Mouse (Mus musculus) lung, postnatal 10 days (tissue): ENCODE results near the gene Sh3glb2.
A peak's percentile ranks its signal among the peaks of the same experiment; 100 is the strongest.

Experiments
- DNase-seq: peaks from one replicate; pipeline ENCODE4 v3.0.0; 2021

The Sh3glb2 gene

DNA sequence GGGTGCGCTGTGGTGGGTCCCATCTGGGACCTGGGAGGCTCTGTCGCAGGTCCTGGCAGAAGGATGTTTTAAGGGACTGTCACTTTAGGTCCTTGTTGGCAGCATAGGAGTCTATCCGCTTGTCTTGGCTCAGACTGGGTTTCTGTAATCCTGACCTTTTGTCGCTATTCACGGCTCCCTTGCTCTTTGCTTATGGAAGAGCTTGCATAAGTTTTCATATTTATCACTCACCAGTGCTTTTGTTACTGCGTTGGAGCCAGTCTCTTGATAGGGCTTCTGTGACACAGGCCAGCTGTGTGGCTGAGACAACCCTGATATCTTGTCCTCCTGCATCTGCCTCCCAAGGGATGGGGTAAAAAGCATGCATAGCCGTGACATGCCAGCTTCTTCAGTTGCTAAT is 20.2 kb upstream of the Sh3glb2 start:
- DNase-seq, result peak; percentile 29

- no peak for DNase-seq
Observed at GRCm38 (mm10) chr2:30377721-30378120, 18.6 kb upstream of the Sh3glb2 start.

- DNase-seq, result no peak
Observed at GRCm38 (mm10) chr2:30375893-30376292, 16.8 kb upstream of the Sh3glb2 start.

- no peak for DNase-seq
Observed at GRCm38 (mm10) chr2:30372726-30373125, 13.6 kb upstream of the Sh3glb2 start.

DNA sequence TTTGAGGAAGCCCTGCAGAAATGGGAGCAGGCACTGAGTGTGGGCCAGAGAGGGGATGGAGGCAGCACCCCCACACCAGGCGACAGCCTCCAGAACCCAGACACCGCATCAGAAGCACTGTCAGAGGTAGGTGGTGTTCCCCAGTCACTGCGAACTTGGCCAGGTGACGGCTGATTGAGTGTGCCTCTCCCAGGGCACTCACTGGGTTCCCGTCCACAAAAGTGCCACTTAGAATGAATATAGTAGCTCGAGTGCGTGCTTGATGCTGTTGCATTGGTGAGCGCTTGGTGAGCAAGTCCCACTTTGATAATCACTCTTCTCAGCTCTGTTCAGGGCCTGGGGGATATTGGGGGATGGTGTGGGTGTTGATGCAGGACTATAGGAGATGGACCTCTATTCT is 12.4 kb upstream of the Sh3glb2 start:
- peak; percentile 41 for DNase-seq

- DNase-seq, result peak; percentile 74
Observed at GRCm38 (mm10) chr2:30366203-30366602, 7.1 kb upstream of the Sh3glb2 start.

DNA sequence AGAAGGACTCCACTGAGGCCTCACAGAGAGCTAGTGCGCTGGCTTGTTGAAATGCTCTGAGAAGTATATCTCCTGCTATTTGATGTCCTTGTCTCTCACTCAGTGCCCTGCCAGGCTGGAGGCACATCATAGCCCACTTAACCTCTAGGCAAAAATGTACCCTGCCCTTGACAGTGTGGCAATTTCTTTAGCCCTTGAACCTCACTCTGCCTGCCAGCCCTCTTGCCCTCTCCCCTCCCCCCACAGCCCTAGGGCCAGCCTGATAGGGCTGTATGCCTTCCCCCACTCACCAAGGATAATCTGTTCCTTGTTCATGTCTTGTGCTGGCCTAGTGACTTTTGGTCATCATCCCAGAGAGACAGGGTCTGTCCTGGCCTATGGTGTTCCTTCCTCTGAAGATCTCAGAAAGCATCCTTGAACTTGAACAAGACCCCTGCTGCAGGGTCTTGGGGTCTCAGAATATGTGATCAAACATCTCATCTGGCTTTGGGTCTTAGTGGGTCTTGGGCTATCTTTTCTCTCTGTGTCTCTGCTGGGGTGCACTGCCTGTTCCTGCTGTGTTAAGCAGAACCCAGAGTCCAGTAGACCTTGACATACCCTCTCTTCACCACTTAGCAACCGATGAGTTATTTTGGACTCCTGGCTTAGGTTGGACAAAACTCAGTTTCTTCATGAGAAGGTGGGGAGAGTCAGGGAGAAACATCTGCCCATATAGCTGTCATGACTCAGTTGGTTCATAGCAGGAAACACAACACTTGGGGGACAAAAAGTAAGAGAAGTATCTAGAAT is 6.3 kb upstream of the Sh3glb2 start:
- no peak for DNase-seq

- peak; percentile 100 for DNase-seq
Observed at GRCm38 (mm10) chr2:30363773-30364650, 4.9 kb upstream of the Sh3glb2 start, which contains the start of gene Miga2. Miga2 (plus strand) TSS chr2:30364233.

DNA sequence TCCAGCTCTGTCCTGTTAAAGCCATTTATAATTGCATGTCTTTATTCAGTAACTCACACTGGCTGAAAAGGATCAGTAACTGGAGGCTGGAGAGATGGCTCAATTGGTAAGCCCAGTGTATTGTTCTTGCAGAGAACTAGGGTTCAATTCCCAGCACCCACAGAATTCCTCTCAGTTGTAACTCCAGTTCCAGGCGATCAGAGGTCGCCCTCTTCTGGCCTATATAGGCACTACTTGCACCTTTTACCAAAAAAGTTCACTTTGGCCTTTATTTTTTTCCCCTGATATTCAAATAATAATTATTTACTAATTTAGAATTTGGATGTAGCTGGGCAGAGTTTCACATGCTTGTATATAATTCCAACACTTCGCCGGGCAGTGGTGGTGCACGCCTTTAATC is 3.7 kb upstream of the Sh3glb2 start:
- no peak for DNase-seq

DNA sequence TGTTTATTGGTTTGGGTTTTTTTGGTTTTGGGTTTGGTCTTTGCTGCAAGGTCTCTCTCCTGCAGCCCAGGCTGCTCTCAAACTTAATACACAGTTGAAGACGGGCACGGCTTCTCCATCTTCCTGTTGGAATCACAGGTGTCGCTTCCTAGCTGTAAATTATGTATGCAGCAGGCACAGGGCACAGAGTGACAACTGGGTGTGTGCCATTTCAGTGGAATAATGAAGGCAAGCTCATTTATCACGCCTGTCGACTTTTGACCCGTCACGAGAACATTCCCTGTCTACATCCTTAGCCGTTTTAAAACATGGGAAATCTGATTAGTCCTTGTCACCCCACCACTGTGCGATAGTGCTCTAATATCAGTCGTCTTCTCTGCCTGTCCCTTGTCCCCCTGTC is 1.5 kb upstream of the Sh3glb2 start:
- no peak for DNase-seq

DNA sequence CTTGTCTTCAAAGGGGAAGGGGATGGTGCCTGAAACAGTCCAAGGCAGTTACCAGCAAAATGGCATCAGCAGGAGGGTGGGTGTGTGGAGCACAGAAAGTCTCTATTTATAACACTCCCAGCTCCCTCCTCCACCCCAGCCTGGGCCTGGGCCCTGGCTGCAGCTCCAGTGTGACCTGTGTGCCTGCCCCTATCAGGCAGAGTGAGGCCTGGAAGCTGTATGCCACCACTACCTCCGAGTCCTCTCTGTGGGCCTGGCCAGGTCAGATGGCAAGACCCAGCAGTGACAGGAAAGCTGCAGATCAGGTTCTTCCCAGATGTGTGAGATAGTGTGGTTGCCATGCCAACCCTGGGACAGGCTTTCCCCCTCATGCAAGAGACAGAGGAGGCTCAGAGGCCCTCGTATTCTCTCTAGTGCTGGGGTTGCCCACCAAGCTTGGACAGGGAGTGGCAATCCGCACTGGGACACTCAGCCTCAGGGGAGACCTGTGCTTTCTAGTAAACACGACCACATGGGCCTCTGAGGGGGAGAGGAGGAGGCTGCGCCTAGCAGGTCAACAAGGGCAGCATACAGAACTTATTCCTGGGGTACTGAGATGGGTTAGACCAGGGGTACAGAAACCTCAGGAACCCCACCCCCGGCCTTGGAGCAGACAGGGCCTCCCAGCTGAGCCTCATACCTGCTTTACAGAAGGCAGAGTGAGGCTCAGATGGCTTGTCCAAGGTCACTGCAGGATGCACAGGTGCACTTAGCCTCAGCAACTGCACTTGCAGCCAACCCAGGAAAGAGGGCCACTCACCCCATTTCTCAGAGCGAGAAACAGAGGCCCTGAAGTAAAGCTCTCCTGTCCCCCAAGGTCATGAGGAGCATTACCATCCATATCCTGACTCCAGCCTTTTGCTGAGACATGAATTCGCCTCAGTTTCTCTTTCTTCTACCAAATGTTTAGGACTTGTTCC is 1.3 kb downstream of the Sh3glb2 start:
- no peak for DNase-seq

DNA sequence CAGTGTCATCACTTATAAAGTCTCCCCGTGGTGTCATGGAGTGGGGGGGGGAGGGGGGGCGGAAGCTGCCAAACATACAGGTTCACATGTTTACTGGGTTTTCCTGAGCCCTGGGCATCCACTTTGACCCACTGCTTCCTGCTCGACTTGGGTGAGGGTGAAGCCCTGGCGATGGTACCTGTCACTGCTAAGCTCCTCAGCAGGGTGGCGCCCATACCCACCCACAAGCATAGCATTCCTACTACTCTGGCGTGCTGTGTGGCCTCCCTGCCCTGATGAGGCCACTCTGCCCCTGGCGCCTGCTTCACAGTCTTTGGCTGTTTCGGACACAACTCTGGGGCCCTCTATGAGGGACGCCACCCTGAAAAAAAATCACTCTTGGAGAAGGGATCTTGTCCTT is 2.2 kb downstream of the Sh3glb2 start:
- no peak for DNase-seq

DNA sequence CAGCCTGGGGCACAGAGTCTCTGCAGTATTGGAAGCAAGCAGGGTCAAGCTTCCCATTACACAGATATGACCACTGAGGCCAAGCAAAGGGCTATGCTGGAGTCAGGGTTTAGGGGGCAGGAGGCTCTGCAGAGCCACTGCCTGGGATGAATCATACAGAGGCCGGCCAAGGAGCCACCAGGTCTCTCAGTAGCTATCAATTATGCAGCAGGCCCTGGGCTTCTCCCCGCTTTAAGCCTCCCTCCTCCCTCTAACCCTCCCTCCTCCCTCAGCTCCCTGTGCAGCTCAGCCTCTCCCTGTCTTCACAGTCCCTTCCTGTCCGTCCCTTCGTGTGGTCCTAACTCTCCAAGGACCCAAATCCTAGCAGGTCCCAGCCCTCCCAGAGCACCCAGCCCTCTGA is 2.9 kb downstream of the Sh3glb2 start:
- DNase-seq, result no peak

DNA sequence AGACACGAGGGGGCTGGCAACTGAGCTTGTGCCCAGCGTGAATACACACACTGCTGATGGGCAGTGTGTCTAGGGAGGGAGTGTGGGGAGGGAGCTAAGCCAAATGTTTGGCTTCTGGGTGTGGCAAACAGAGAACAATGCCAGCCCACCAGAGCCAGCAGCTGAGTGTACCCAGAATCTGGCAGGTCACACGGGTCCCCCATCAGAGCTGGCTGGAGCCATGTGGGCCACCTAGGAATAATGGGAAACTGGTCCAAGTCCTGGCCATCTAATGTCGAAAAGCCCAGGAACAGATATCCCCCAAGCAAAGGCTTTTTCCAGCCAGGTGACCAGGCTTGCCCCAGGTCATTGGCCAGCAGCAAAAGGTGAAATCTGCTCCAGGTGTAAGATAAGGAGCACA is 3.3 kb downstream of the Sh3glb2 start:
- DNase-seq, result no peak

DNA sequence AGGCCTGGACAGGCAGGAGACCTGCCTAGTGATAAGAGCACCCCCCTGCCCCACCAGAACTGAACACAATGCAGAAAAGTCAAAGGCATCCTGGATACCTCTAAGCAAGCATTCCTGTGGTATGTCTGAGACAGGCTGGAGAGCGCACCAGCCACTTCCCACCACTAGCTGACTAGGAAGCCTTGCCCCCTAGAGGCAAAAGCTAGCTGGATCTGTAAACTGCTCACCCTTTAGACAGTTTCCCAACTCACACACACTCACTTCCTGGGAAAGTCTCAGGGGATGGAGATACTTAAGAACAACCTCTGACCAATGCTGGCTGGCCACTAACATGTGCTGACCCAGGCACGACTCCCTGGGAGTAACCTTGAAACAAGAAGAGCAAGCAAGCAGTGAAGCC is 8.0 kb downstream of the Sh3glb2 start:
- DNase-seq, result peak; percentile 45

DNA sequence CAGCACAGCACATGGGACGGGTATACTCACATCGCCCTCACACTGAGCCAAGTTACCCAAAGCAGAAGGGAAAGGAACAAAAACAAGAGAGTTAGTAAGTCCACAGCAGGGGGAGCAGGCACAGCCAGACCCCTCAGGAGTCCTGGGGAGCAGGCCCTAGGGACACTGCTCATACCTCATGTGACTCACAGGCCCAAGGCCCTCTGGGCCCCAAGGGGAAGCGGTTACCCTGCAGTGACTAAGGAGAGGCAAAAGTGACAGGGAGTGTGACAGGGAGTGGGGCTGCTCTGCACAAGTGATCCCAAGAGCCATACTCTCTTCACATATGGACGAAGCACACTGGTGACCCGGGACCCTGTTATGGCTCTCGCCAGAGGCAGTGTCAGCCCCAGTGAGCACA is 9.9 kb downstream of the Sh3glb2 start:
- DNase-seq, result no peak

DNA sequence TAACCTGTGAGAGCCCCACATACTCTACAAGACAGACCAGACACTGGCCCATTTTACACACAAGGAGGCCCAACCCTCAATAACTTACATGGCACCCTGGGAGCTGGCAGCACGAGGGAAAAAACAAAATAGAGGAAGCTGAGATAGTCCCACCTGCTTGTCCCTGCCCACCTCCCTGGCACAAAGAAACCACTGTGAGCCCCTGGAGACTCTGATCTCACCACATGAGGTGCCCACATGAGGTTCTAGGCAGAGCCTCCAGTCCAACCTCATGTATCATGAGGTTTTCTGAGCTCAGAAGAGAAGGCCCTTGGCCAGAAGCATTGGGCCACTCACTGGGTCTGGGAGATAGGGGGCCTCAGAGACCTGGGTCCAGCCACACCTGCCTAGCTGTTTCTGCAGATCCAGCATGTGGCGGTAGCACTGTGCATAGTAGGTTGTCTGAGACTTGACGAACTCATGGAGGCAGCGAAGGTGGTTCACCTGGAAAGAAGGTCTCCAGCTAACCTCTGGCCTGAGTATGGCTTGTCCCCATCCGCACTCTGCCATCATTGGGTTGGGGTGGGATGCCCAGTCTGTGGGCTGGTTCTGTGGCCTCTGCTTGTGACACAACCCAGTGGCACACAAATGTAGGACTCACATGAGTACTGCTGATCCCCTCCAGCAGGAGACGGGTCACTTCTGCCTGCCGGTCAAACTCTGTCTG is 13.0 kb downstream of the Sh3glb2 start:
- no peak for DNase-seq

DNA sequence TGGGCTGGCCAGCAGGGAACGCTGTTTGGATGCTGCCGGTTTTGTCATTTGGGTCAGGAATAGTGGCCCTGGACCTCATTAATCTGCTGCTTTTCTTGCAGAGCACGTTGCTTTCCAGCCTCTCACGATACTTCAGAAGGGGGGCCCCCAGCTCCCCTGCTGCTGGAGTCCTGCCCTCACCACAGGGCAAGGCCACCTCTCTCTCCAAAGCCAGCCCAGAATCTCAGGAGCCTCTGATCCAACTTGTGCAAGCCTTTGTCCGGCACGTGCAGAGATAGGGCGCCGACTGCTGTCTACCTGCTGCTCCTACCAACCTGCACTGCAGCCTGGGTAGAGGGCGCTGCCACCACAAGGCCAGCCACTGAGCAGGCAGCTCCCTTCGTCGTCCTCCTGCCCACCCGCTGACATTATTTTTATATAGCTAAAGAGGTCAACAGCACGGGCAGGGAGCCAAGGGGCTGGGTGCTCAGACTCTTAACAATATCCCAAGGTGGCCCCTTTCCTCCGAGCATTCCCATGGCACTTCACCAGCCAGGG is 15.5 kb downstream of the Sh3glb2 start:
- peak; percentile 42 for DNase-seq

- no peak for DNase-seq
Observed at GRCm38 (mm10) chr2:30342544-30342943, 16.6 kb downstream of the Sh3glb2 start.

DNA sequence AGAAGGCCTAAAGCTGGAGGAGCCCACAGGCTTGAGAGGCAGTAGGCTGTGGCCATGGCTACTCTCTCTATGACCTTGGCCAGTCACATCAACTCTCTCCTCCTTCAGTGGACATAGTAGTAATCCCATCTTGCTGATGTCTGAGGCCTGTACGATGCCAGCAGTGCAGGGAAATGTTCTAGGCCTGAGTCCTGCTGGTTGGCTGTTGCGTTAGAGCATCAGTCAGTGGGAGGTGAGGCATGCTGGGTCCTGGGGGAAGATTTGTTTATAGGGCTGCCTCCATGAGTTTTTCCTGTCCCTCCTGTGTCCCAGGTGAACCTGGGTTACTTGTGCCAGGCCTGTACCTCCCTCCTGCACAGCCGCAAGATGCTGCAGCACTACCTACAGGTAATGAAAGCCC is 17.1 kb downstream of the Sh3glb2 start:
- no peak for DNase-seq

- DNase-seq, result no peak
Observed at GRCm38 (mm10) chr2:30337179-30337578, 22.0 kb downstream of the Sh3glb2 start.
